Mouse (Mus musculus) embryonic facial prominence, embryonic 13.5 days (tissue): ENCODE results near the gene Gm3115. TPM values are rescaled to one million over a fixed set of nuclear protein-coding genes. Genes with fewer than 3 reads are reported as not detected.
A peak's percentile ranks its signal among the peaks of the same experiment; 100 is the strongest.
"Not testable (repeated sequence)": the region's sequence is repeated elsewhere in the genome, so short reads cannot be mapped to it uniquely, and the experiment has no call there.

ENCODE experiments used
- ATAC-seq: fragments of 200-750 bp; cut with Nextera tagmentation; 2 replicates; pipeline ENCODE4 v1.8.0; 2017; ENCODE audit warnings: low read depth; ENCODE audit not compliant: insufficient number of reproducible peaks, insufficient read depth, low FRiP score, low TSS enrichment
- H3K27ac ChIP-seq: fragments of 300-500 bp; sonication (generic); 2 replicates; pipeline ENCODE4 v1.5.1; 2015; ENCODE audit warnings: moderate library complexity, mild to moderate bottlenecking, inconsistent platforms
- H3K27me3 ChIP-seq: fragments of 300-500 bp; sonication (generic); 2 replicates; pipeline ENCODE4 v1.6.1; 2015; ENCODE audit warnings: mild to moderate bottlenecking, inconsistent platforms
- H3K36me3 ChIP-seq: fragments of 300-500 bp; sonication (generic); 2 replicates; pipeline ENCODE4 v1.6.1; 2015; ENCODE audit warnings: mild to moderate bottlenecking, inconsistent platforms
- H3K4me1 ChIP-seq: fragments of 300-500 bp; sonication (generic); 2 replicates; pipeline ENCODE4 v1.6.1; 2015; ENCODE audit warnings: inconsistent platforms
- H3K4me2 ChIP-seq: fragments of 300-500 bp; sonication (generic); 2 replicates; pipeline ENCODE4 v1.6.1; 2015; ENCODE audit warnings: moderate library complexity, mild to moderate bottlenecking, inconsistent platforms
- H3K4me3 ChIP-seq: fragments of 300-500 bp; sonication (generic); 2 replicates; pipeline ENCODE4 v1.5.1; 2015; ENCODE audit warnings: mild to moderate bottlenecking, inconsistent platforms
- H3K9ac ChIP-seq: fragments of 300-500 bp; sonication (generic); 2 replicates; pipeline ENCODE4 v1.6.1; 2015; ENCODE audit warnings: mild to moderate bottlenecking, inconsistent platforms
- H3K9me3 ChIP-seq: fragments of 300-500 bp; sonication (generic); 2 replicates; pipeline ENCODE4 v1.6.1; 2016; ENCODE audit warnings: inconsistent platforms
- WGBS: fragments of 180-500 bp; shearing (Covaris S2); methylation state at CpG from one replicate; pipeline ENCODE4 v1.1.7; 2015; ENCODE audit warnings: mixed read lengths; 5-methylcytosine and 5-hydroxymethylcytosine counted together
- polyA plus RNA-seq: library from polyadenylated mRNA; unstranded; fragments of >200 nt; fragmentation: Nextera tagmentation; extraction: Ambion mirVana; gene quantifications from 2 replicates; pipeline ENCODE4 v1.2.1, GENCODE M21; 2015

Gene Gm3115
- not detected in 2 replicates for polyA plus RNA-seq

DNA sequence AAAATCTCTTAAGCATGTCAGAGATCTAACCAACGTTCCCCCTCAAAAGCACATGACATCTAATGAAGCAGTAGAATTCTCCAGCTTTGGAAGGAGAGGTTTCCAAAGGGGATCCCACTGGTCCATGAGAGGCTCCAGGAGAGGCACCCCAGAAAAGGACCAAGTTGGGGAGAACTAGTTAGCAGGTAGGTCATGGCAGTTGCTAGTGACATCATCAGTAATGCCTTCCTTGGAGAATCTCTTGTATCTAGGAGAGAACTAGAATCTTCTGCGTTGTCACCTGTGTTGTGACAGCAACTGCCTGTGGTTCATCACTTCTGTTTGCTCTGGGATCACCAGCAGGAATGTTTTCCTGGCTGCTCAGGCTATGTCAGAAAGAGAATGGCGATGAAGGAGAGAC is at the start of gene Gm3115:
Gm3115 (plus strand) TSS at position 301 of the 400 bp plus-strand sequence.
- ATAC-seq, H3K36me3 ChIP-seq, H3K4me2 ChIP-seq, H3K27me3 ChIP-seq, H3K4me3 ChIP-seq, H3K9ac ChIP-seq, H3K9me3 ChIP-seq, H3K27ac ChIP-seq, H3K4me1 ChIP-seq: not testable (repeated sequence)
- 61% methylated on average over 3 of the region's 3 CpGs for WGBS

DNA sequence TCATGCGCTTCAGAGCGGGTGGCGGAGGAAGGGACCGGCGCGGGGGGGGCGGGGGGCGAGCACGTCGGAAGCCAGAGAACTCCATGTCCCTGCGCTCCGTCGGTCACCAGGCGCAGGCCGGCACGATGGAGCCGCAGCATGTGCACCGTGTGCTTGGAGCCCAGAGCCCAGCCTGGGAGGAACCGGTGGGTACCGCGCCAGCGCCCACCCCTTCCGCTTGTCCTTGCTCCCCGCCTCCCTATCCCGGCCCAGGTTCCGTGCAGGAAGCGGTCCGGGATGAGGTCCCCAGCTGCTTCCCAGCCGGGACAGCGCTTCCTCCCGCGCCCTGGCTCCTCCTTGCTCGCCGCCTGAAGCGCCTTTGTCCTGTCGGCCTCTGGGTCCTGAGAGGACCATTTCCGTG is 26.5 kb downstream of the Gm3115 start, which contains the start of gene Gm8108:
Gm8108 (plus strand) TSS at position 101 of the 400 bp plus-strand sequence.
- 7% methylated on average over 32 of the region's 37 CpGs for WGBS
- ATAC-seq, H3K36me3 ChIP-seq, H3K27ac ChIP-seq, H3K4me1 ChIP-seq, H3K9me3 ChIP-seq, H3K27me3 ChIP-seq: not testable (repeated sequence)
- peak within 1 kb of the TSS; percentile 55; the same call in 1 of the 2 replicates for H3K9ac ChIP-seq
- peak within 1 kb of the TSS; percentile 47 for H3K4me3 ChIP-seq
- peak within 1 kb of the TSS; percentile 60 for H3K4me2 ChIP-seq

DNA sequence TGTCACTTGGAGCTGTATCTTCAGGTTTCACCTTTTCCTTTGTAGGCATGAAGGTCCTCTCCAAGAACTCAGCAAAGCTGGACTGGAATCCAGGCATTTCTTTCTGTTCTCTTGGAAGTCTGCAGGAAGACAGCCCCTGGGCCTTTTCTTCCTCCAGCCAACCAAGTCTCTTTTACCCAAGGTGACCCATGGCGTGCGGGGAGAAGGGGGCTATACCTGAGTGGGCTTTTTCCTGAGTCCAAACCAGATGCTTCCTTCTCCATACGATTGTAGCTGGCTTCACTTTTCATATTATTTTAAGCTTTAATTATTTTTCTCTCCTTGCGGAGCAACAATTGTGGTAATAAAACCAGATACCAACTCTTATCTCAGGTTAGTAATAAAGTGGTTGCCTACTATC is 57.7 kb downstream of the Gm3115 start:
- WGBS = 90% methylated on average over 4 of the region's 4 CpGs
- not testable (repeated sequence) for ATAC-seq

More for the DNA sequence above, 57.7 kb downstream of the Gm3115 start:
- H3K36me3 ChIP-seq, H3K4me1 ChIP-seq, H3K9me3 ChIP-seq, H3K9ac ChIP-seq, H3K27me3 ChIP-seq, H3K4me3 ChIP-seq, H3K4me2 ChIP-seq, H3K27ac ChIP-seq: not testable (repeated sequence)

Other genes starting within 250 kb of the Gm3115 start
- 0.20 TPM in 1 of 2 replicates, not detected in the other for gene Gm3033, start 237.9 kb upstream of the Gm3115 start, polyA plus RNA-seq
- gene Gm2916, start 199.9 kb upstream of the Gm3115 start, polyA plus RNA-seq = not detected in 2 replicates
- not detected in 2 replicates for gene Gm3029, start 152.4 kb upstream of the Gm3115 start, polyA plus RNA-seq
- gene Gm3095, start 120.6 kb upstream of the Gm3115 start, polyA plus RNA-seq = not detected in 2 replicates
- not detected in 2 replicates for gene Gm3099, start 85.7 kb upstream of the Gm3115 start, polyA plus RNA-seq
- 0.28 and 0.65 TPM in 2 replicates for gene Gm5796, start 60.2 kb upstream of the Gm3115 start, polyA plus RNA-seq
- 0.81 and 1.3 TPM in 2 replicates for gene Gm8108, start 26.4 kb downstream of the Gm3115 start, polyA plus RNA-seq
- not detected in 2 replicates for gene Gm3127, start 80.9 kb downstream of the Gm3115 start, polyA plus RNA-seq
- 0.58 and 0.81 TPM in 2 replicates for gene Gm2974, start 98.5 kb downstream of the Gm3115 start, polyA plus RNA-seq
- not detected in 2 replicates for gene Gm3138, start 165.5 kb downstream of the Gm3115 start, polyA plus RNA-seq
- gene Gm3149, start 233.2 kb downstream of the Gm3115 start, polyA plus RNA-seq = not detected in 2 replicates